Mouse (Mus musculus) lung, postnatal 0 days (tissue): ENCODE measurements at regions not wholly inside any gene's neighbourhood (a gene's known extent, or its start where the extent isn't known, plus 50 kb on each side); places are given as distances from the start of the nearest gene placed in this dataset.
"Not testable (repeated sequence)": the region's sequence is repeated elsewhere in the genome, so short reads cannot be mapped to it uniquely, and the experiment has no call there.

ENCODE experiments used
- ATAC-seq: fragments of 200-750 bp; cut with Nextera tagmentation; 2 replicates; pipeline ENCODE4 v1.8.0; 2017; ENCODE audit warnings: moderate library complexity
- DNase-seq: peaks from one replicate; pipeline ENCODE4 v3.0.0-alpha.2; 2016; ENCODE audit warnings: low spot score
- H3K27ac ChIP-seq: fragments of 300-500 bp; sonication (generic); 2 replicates; pipeline ENCODE4 v1.5.1; 2014; ENCODE audit warnings: antibody characterized with exemption, mild to moderate bottlenecking, low read length, mixed read lengths
- H3K27me3 ChIP-seq: fragments of 300-500 bp; sonication (generic); replicated peaks from 2 replicates; pipeline ENCODE4 v1.6.1; 2014; ENCODE audit warnings: low read length, mixed read lengths; ENCODE audit not compliant: insufficient read depth
- H3K36me3 ChIP-seq: fragments of 300-500 bp; sonication (generic); 2 replicates; pipeline ENCODE4 v1.6.1; 2014; ENCODE audit warnings: low read length, mixed read lengths; ENCODE audit not compliant: insufficient read depth
- H3K4me1 ChIP-seq: fragments of 300-500 bp; sonication (generic); 2 replicates; pipeline ENCODE4 v1.6.1; 2014; ENCODE audit warnings: antibody characterized with exemption, low read depth, low read length, mixed read lengths; ENCODE audit not compliant: insufficient read depth
- H3K4me2 ChIP-seq: fragments of 300-500 bp; sonication (generic); replicated peaks from 2 replicates; pipeline ENCODE4 v1.6.1; 2014; ENCODE audit warnings: low read depth, mild to moderate bottlenecking, low read length, moderate library complexity, mixed read lengths
- H3K4me3 ChIP-seq: fragments of 300-500 bp; sonication (generic); 2 replicates; pipeline ENCODE4 v1.5.1; 2014; ENCODE audit warnings: low read depth, low read length
- H3K9ac ChIP-seq: fragments of 300-500 bp; sonication (generic); replicated peaks from 2 replicates; pipeline ENCODE4 v1.6.1; 2014; ENCODE audit warnings: low read depth, mild to moderate bottlenecking
- H3K9me3 ChIP-seq: fragments of 300-500 bp; sonication (generic); 2 replicates; pipeline ENCODE4 v1.6.1; 2016; ENCODE audit warnings: low read length, mixed read lengths
- CTCF ChIP-seq: IDR thresholded peaks from 2 replicates; pipeline ENCODE4 v1.5.1; 2016; ENCODE audit warnings: antibody characterized with exemption, mild to moderate bottlenecking
- EP300 ChIP-seq: IDR thresholded peaks from 2 replicates; pipeline ENCODE4 v1.6.1; 2016; ENCODE audit warnings: antibody characterized with exemption, mild to moderate bottlenecking, control low read depth
- WGBS: fragments of 180-500 bp; shearing (Covaris S2); extraction: QIAGEN DNeasy Blood & Tissue Kit; methylation state at CpG from one replicate; pipeline ENCODE4 v1.1.7; 2014; 5-methylcytosine and 5-hydroxymethylcytosine counted together

DNA sequence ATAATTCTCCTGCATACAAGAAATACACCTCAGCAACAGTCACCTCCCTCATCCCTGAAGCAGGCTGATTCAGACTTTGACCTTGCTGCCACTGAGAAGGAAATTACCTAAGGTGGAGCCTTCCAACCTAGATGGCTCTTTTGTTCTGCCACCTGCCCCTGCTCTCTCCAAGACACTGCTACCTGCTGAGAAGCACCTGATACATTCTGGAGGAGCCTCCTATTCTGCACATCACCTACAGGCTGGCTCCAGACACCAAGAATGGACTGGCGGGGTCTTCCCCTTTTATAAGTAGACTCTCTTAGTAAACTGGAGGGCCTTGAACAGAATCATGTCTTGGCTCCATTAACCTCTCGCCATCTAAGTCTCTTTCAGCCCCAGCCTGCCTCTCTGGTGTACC is 1149.5 kb upstream of the 2610301B20Rik start:
- not testable (repeated sequence) for H3K4me3 ChIP-seq, H3K9me3 ChIP-seq, H3K27ac ChIP-seq, H3K4me1 ChIP-seq, H3K36me3 ChIP-seq, H3K9ac ChIP-seq, H3K4me2 ChIP-seq, H3K27me3 ChIP-seq, DNase-seq, ATAC-seq
- WGBS, result 76% methylated on average over 2 of the region's 2 CpGs

DNA sequence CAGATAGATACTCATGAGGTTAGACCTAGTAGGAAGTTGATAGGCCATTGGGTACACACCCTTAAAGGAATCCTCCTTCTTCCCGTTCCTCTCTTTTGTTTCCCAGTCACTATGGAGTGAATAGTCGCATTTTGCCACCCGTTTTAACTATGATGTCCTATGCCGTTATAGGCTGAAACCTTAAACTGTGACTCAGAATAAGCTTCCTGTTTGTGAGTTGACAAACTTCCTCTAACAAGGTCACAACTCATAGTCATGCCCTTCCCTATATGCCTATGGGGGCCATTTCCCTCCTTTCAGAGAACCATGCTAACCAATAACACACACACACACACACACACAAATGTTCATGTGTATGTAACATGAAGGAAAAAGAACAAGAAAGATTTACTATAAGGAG is 1136.6 kb upstream of the 2610301B20Rik start:
- peak; percentile 17 for DNase-seq
- no peak overlapping the region for H3K9ac ChIP-seq
- H3K4me2 ChIP-seq, result no peak overlapping the region
- ATAC-seq, result no peak
- no peak for TF ChIP-seq CTCF
- no peak for TF ChIP-seq EP300
- H3K4me3 ChIP-seq, result no peak overlapping the region
- WGBS, result 83% methylated on average over 4 of the region's 4 CpGs
- H3K36me3 ChIP-seq, result no peaks in the 10 kb centered on the region
- H3K27me3 ChIP-seq, result no peaks in the 10 kb centered on the region
- no peaks in the 10 kb centered on the region for H3K9me3 ChIP-seq
- no peak overlapping the region for H3K27ac ChIP-seq
- no peaks in the 10 kb centered on the region for H3K4me1 ChIP-seq

DNA sequence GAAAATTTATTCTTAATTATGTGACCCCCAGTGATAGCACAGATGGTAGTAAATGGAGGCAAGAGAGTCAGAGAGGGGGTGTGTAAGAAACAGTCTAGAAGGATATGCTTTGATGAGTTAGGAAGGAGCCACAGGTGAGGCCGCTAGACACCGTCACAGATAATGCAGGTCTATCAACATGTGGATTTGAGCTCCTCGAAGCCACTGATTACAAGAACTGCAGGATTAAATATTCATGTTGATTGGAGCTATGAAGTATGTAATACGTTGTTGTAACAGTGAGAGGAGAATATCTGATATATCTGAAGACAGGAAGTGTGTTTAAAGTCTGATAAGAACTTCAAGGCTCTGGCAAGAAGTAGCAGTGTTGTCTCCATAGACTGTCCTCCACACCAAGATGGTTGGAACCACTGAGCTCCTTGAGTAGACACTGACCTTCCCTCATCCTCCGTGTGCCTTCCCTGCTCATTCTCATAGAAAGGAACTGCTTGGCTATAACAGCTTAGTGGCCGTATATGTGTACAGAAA is 1126.8 kb upstream of the 2610301B20Rik start:
- no peak for TF ChIP-seq EP300
- TF ChIP-seq CTCF, result no peak
- no peaks in the 10 kb centered on the region for H3K4me1 ChIP-seq
- H3K36me3 ChIP-seq, result no peaks in the 10 kb centered on the region
- no peak overlapping the region for H3K4me2 ChIP-seq
- H3K27ac ChIP-seq, result no peak overlapping the region
- H3K27me3 ChIP-seq, result no peaks in the 10 kb centered on the region
- ATAC-seq (no peak), DNase-seq (no peak)
- H3K9me3 ChIP-seq, result no peaks in the 10 kb centered on the region
- 75% methylated on average over 6 of the region's 6 CpGs for WGBS
- H3K4me3 ChIP-seq, result no peak overlapping the region
- no peak overlapping the region for H3K9ac ChIP-seq

DNA sequence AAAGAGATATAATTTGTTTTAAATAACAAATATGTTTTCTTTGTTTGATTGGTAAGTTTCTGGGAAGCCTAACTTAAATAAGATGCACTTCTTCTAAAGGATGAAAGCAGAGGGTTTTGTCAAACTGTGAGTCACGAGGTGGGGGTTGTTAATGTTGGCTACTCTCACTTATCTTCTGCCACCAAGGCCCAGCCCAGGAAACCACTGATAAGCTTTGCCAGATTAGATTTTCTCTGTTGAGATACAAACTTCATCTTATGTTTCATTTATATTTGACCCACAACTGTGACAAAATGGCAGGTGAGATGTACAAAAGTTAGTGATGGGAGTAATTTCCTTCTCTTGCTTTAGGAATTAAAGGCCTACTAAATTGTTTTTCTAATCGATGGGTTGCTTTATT is 1126.2 kb upstream of the 2610301B20Rik start:
- H3K9me3 ChIP-seq, result no peaks in the 10 kb centered on the region
- no peak for DNase-seq
- WGBS, result 54% methylated on average over 2 of the region's 2 CpGs
- H3K27me3 ChIP-seq, result no peaks in the 10 kb centered on the region
- no peak overlapping the region for H3K4me3 ChIP-seq
- no peaks in the 10 kb centered on the region for H3K4me1 ChIP-seq
- ATAC-seq, result no peak
- H3K9ac ChIP-seq, result no peak overlapping the region
- H3K36me3 ChIP-seq, result no peaks in the 10 kb centered on the region
- H3K4me2 ChIP-seq, result no peak overlapping the region
- TF ChIP-seq CTCF (no peak), EP300 (no peak)
- no peak overlapping the region for H3K27ac ChIP-seq

DNA sequence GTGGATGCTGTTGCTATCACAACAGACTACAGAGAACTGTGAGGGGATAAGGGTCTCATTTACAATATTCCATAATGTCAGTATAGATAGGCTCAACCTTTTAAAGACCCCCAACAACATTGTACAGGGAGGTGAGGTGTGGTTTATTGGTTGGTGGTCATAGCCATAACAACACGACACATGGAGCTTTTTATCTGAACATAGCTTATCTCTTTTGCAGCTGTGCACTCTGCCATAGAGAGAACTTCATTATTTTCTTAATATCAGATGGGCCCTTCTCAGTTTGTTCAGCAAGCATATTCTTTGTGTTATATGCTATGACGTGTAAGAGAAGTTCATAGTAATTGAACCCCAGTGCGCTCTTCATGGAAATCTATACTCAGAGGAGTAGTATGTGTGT is 1124.4 kb upstream of the 2610301B20Rik start:
- no peaks in the 10 kb centered on the region for H3K4me1 ChIP-seq
- no peaks in the 10 kb centered on the region for H3K9me3 ChIP-seq
- DNase-seq, result no peak
- H3K27ac ChIP-seq, result no peak overlapping the region
- no peak for ATAC-seq
- H3K9ac ChIP-seq, result no peak overlapping the region
- TF ChIP-seq EP300, result no peak
- no peak for TF ChIP-seq CTCF
- H3K36me3 ChIP-seq, result no peaks in the 10 kb centered on the region
- whole genome bisulfite sequencing, result 77% methylated on average over 3 of the region's 3 CpGs
- no peak overlapping the region for H3K4me2 ChIP-seq
- no peaks in the 10 kb centered on the region for H3K27me3 ChIP-seq
- H3K4me3 ChIP-seq, result no peak overlapping the region

DNA sequence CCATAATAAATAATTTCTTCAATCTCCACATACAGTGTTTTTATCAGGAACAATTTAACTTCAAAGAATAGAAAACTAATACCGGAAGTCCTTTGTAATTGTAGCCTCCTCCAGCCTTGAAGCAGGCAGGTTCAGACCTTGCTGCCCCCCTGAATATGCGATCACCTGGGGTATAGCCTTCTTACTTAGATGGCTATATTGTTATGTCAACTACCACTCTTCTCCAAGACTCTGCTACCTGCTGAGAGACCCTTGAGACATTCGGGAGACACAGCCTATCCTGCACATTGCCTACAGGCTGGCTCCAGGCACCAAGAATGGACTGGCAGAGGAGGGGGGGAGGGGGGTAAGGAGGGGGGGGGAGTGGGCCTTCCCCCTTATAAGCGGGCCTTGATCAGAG is 1123.9 kb upstream of the 2610301B20Rik start:
- ATAC-seq, result no peak
- Histone ChIP-seq H3K4me2 (no peak overlapping the region), H3K27ac (no peak overlapping the region), H3K27me3 (no peaks in the 10 kb centered on the region), H3K4me1 (no peaks in the 10 kb centered on the region), H3K36me3 (no peaks in the 10 kb centered on the region), H3K9ac (no peak overlapping the region), H3K4me3 (no peak overlapping the region), H3K9me3 (no peaks in the 10 kb centered on the region)
- TF ChIP-seq EP300 (no peak), CTCF (no peak)
- WGBS, result 75% methylated on average over 4 of the region's 4 CpGs
- no peak for DNase-seq

DNA sequence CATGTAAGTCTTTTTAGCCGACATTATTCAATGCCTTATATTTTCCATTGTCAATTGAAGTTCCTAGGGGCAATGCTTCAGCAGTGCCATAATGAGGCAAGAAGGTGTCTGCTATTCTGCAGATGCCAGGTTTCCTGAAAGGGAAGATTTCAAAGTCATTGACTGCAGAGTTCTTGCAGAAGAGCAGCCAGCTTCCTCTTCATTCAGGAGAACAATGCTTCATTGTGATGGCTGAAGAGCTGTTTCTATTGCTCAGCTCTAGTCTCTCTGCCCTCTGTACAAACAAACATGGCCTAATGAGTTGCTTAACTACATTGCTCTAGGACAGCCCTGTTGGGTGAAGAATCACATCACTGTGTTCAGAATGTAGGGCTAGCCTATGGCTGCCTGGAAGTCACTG is 1111.0 kb upstream of the 2610301B20Rik start:
- no peak for ATAC-seq
- Histone ChIP-seq H3K4me2 (no peak overlapping the region), H3K27ac (no peak overlapping the region), H3K4me3 (no peak overlapping the region), H3K27me3 (no peaks in the 10 kb centered on the region), H3K9me3 (no peaks in the 10 kb centered on the region), H3K36me3 (no peaks in the 10 kb centered on the region), H3K4me1 (no peaks in the 10 kb centered on the region), H3K9ac (no peak overlapping the region)
- DNase-seq, result no peak
- WGBS, result 64% methylated on average over 1 of the region's 1 CpGs
- TF ChIP-seq CTCF (no peak), EP300 (no peak)
